Mouse (Mus musculus) kidney, postnatal 0 days (tissue): ENCODE data around the gene Eml4. TPM values are rescaled to one million over a fixed set of nuclear protein-coding genes. Genes with fewer than 3 reads are reported as not detected.

ENCODE experiments used
- ATAC-seq: fragments of 200-750 bp; cut with Nextera tagmentation; replicated peaks from 2 replicates; pipeline ENCODE4 v1.8.0; 2017; ENCODE audit warnings: low read depth, moderate number of reproducible peaks, moderate TSS enrichment, moderate library complexity; ENCODE audit not compliant: low FRiP score
- DNase-seq: peaks from one replicate; pipeline ENCODE4 v3.0.0-alpha.2; 2016; ENCODE audit warnings: low spot score
- H3K27ac ChIP-seq: fragments of 300-500 bp; sonication (generic); 2 replicates; pipeline ENCODE4 v1.5.1; 2014; ENCODE audit warnings: mild to moderate bottlenecking
- H3K27me3 ChIP-seq: fragments of 300-500 bp; sonication (generic); 2 replicates; pipeline ENCODE4 v1.6.1; 2014; ENCODE audit warnings: low read length, mixed read lengths; ENCODE audit not compliant: insufficient read depth
- H3K36me3 ChIP-seq: fragments of 300-500 bp; sonication (generic); 2 replicates; pipeline ENCODE4 v1.6.1; 2014; ENCODE audit warnings: low read length, mixed read lengths; ENCODE audit not compliant: insufficient read depth
- H3K4me1 ChIP-seq: fragments of 300-500 bp; sonication (generic); replicated peaks from 2 replicates; pipeline ENCODE4 v1.6.1; 2014; ENCODE audit warnings: antibody characterized with exemption, low read length, mixed read lengths; ENCODE audit not compliant: insufficient read depth
- H3K4me2 ChIP-seq: fragments of 300-500 bp; sonication (generic); 2 replicates; pipeline ENCODE4 v1.6.1; 2014; ENCODE audit warnings: mild to moderate bottlenecking, low read length, moderate library complexity, mixed read lengths
- H3K4me3 ChIP-seq: fragments of 300-500 bp; sonication (generic); replicated peaks from 2 replicates; pipeline ENCODE4 v1.5.1; 2014; ENCODE audit warnings: low read depth, low read length
- H3K9ac ChIP-seq: fragments of 300-500 bp; sonication (generic); 2 replicates; pipeline ENCODE4 v1.6.1; 2014; ENCODE audit warnings: low read depth, low read length
- H3K9me3 ChIP-seq: fragments of 300-500 bp; sonication (generic); replicated peaks from 2 replicates; pipeline ENCODE4 v1.6.1; 2016; ENCODE audit warnings: low read length, inconsistent platforms, mixed read lengths
- CTCF ChIP-seq: IDR thresholded peaks from 2 replicates; pipeline ENCODE4 v1.5.1; 2016; ENCODE audit warnings: antibody characterized with exemption, low read depth, mild to moderate bottlenecking, moderate library complexity
- WGBS: fragments of 180-500 bp; shearing (Covaris S2); extraction: QIAGEN DNeasy Blood & Tissue Kit; methylation state at CpG from one replicate; pipeline ENCODE4 v1.1.7; 2014; 5-methylcytosine and 5-hydroxymethylcytosine counted together
- polyA plus RNA-seq: library from polyadenylated mRNA; unstranded; fragments of >200 nt; fragmentation: Nextera tagmentation; extraction: Ambion mirVana; gene quantifications from 2 replicates; pipeline ENCODE4 v1.2.1, GENCODE M21; 2015

Gene Eml4
- polyA plus RNA-seq, 1 experiment from 2014 or later: 19.0 TPM

DNA sequence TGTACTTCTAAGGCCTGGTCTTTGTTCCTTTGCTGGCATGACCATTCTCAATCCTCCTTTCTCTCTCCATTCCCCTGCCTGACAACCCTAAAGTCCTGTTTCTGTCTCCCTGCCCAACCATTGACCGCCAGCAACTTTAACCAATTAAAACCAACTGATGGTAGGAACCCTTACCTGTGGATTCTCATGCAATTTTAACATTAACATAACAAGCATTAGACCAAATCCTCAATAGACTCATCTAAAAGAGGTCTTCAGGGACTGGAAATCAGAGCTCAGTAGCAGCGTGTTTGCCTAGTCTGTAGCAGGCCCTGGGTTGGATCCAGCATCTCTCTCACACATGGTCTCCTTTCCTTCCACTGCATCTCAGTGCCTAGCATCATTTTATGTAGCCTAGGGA is 118.9 kb downstream of the Eml4 start:
- no peak overlapping the region for H3K4me2 ChIP-seq
- DNase-seq: no peak
- ATAC-seq: no peak
- H3K36me3 ChIP-seq: peaks cover 34% of the 10 kb centered on the region
- no peak overlapping the region for H3K4me3 ChIP-seq
- H3K27ac ChIP-seq: no peak overlapping the region
- H3K4me1 ChIP-seq: no peaks in the 10 kb centered on the region
- H3K27me3 ChIP-seq: no peaks in the 10 kb centered on the region
- 91% methylated on average over 2 of the region's 2 CpGs for WGBS
- no peak overlapping the region for H3K9ac ChIP-seq
- TF ChIP-seq CTCF: no peak
- no peaks in the 10 kb centered on the region for H3K9me3 ChIP-seq

DNA sequence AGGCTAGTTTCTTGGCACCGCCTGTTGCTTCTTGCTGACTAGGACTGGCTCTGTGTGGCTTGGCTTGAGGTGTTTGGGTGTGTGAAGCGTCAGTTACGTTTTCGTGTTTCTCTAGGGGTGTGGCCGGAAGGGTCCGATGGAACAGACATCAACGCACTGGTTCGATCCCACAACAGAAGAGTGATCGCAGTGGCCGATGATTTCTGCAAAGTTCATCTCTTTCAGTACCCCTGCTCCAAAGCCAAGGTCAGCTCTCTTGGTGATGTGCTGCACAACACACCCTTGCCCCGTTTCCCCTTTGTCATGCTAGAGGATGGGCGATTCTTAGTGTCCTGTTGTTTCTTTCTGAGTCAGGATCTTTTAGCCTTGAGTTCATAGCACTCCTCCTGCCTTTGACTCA is 126.4 kb downstream of the Eml4 start:
- ATAC-seq (no peak), DNase-seq (no peak)
- Histone ChIP-seq H3K4me3 (no peak overlapping the region), H3K9ac (no peak overlapping the region), H3K27me3 (no peaks in the 10 kb centered on the region), H3K9me3 (no peaks in the 10 kb centered on the region), H3K4me1 (no peaks in the 10 kb centered on the region), H3K36me3 (peaks cover 30% of the 10 kb centered on the region), H3K27ac (no peak overlapping the region), H3K4me2 (no peak overlapping the region)
- no peak for TF ChIP-seq CTCF
- 97% methylated on average over 12 of the region's 12 CpGs for WGBS

DNA sequence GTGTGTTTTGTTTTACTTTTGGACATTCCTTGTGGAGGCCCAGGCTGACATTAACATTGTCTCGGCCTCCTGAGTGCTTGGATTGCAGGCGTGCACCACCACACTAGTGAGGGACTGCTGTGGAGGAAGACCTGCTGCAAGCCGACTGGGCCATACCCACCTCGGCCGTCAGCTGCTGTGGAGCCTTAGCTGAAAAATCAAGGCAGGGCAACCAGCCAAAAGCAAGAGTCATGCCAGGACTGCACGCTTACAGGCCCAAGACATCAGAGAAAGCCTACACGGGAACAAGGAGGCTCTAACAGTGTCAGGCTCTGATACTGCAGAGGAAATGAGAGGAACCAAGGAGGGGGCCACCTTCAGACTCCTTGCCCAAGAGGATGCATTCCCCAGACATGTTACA is 130.8 kb downstream of the Eml4 start:
- no peak for DNase-seq
- 92% methylated on average over 7 of the region's 7 CpGs for WGBS

DNA sequence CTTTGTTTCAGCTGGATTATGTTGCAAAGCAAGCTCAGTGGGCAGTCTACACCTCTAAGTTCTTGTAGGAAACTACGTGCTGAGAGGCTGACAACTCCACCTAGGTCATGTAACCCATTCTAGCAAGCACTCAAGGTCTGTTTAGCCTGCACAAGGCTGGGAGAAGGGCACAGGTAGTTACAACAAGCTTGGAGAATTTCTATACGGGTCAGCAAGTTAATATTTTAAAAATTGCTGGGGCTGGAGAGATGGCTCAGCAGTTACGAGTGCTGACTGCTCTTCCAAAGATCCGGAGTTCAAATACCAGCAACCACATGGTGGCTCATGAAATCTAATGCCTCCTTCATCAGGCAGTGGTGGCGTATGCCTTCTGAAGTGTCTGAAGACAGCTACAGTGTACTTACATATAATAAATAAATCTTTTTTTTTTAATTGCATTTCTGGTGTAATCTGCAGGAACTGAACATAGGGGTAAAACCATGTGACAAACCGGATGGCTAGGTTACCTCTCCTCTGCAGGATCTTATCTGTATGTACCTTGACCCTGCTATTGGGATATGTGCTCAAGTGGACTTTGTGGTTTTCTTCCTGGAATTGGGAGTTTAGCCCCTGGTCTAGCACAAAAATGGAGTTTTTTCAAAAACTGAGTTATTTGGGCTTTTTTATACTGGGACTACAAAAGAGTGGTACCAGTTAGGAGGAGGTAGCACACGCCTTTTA is 132.2 kb downstream of the Eml4 start:
- no peak overlapping the region for H3K9ac ChIP-seq
- no peak for ATAC-seq

More for the DNA sequence above, 130.8 kb downstream of the Eml4 start:
- 0 out of 2 replicates have a peak, but pooled peaks have one; percentile 37 for ATAC-seq
- H3K4me3 ChIP-seq: no peak overlapping the region
- no peaks in the 10 kb centered on the region for H3K4me1 ChIP-seq
- no peaks in the 10 kb centered on the region for H3K27me3 ChIP-seq
- no peak for TF ChIP-seq CTCF
- H3K27ac ChIP-seq: no peak overlapping the region
- peaks cover 11% of the 10 kb centered on the region; the same call in 1 of the 2 replicates for H3K36me3 ChIP-seq
- H3K9ac ChIP-seq: no peak overlapping the region
- H3K9me3 ChIP-seq: no peaks in the 10 kb centered on the region
- no peak overlapping the region for H3K4me2 ChIP-seq

DNA sequence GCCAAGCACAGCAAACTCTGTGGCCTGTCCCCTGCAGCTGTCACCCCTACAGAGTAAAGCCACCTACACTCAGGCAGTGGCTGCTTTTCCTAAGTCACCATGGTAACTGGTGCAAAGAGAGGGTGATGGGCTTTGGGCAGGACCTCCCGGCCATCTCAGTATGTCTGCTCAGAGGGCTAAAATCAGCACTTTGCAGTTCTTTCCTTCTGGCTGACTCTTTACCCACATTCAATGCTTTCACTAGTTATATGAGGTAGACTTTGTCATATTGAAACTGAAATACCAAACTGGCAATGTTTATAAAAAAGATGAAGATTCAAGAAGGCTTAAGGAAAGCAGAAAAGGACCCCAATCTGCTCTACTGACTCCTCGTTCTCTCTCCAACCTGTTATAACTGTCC is 133.1 kb downstream of the Eml4 start:
- H3K4me2 ChIP-seq: no peak overlapping the region
- TF ChIP-seq CTCF: no peak
- ATAC-seq (no peak), DNase-seq (no peak)
- no peak overlapping the region for H3K9ac ChIP-seq
- H3K27ac ChIP-seq: no peak overlapping the region
- no peaks in the 10 kb centered on the region for H3K9me3 ChIP-seq
- no peaks in the 10 kb centered on the region for H3K27me3 ChIP-seq
- no peak overlapping the region for H3K4me3 ChIP-seq
- 83% methylated on average over 2 of the region's 2 CpGs for WGBS
- H3K36me3 ChIP-seq: no peaks in the 10 kb centered on the region; the same call in 1 of the 2 replicates
- 0 out of 2 replicates have a peak, but pooled peaks cover 3% of the 10 kb centered on the region for H3K4me1 ChIP-seq

More for the DNA sequence above, 132.2 kb downstream of the Eml4 start:
- H3K4me3 ChIP-seq: no peak overlapping the region
- H3K4me1 ChIP-seq: 0 out of 2 replicates have a peak, but pooled peaks cover 3% of the 10 kb centered on the region
- WGBS: 89% methylated on average over 7 of the region's 7 CpGs
- no peak overlapping the region for H3K27ac ChIP-seq
- no peak for DNase-seq
- H3K4me2 ChIP-seq: no peak overlapping the region
- H3K36me3 ChIP-seq: peaks cover 7% of the 10 kb centered on the region; the same call in 1 of the 2 replicates
- H3K27me3 ChIP-seq: no peaks in the 10 kb centered on the region
- no peak for TF ChIP-seq CTCF
- H3K9me3 ChIP-seq: no peaks in the 10 kb centered on the region

DNA sequence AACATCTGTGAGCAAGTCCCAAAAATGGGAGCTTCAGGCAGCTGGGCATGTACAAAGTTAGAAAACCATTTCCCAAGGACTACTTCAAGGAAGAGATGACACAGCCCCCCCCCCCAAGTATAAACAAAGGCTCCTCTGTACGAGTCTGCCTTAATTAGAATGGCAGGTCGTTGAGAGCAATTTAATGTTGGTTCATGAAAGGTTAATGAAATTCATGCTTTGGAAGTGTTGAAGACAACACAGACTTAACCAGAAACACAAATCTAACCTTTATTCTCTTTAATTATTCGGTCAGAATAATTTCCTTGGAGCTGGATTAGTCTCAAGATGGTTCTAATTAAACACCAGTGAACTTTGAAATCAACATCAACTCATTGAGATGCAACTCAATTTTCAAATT is 137.0 kb downstream of the Eml4 start:
- Histone ChIP-seq H3K4me1 (0 out of 2 replicates have a peak, but pooled peaks cover 3% of the 10 kb centered on the region), H3K4me2 (no peak overlapping the region), H3K9me3 (no peaks in the 10 kb centered on the region), H3K36me3 (no peaks in the 10 kb centered on the region), H3K27ac (no peak overlapping the region), H3K9ac (no peak overlapping the region), H3K27me3 (no peaks in the 10 kb centered on the region), H3K4me3 (no peak overlapping the region)
- no peak for DNase-seq
- TF ChIP-seq CTCF: no peak
- ATAC-seq: no peak
- WGBS: 49% methylated on average over 3 of the region's 3 CpGs

DNA sequence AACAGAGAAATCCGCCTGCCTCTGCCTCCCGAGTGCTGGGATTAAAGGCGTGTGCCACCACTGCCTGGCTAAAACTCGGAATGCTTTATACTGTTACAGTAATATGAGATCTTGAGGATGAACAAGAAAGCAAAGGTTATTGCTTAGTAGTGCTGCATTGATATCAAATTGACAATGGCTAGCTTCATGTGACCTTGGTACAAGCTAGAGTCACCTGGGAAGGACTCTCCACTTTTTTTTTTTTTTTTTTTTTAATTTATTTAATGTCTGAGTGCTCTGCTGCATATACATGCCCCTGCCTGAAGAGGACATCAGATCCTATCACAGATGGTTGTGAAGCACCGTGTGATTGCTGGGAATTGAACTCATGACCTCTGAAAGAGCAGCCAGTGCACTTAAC is 148.2 kb downstream of the Eml4 start:
- Histone ChIP-seq H3K36me3 (peaks cover 20% of the 10 kb centered on the region), H3K9ac (no peak overlapping the region), H3K4me2 (no peak overlapping the region), H3K27me3 (no peaks in the 10 kb centered on the region), H3K4me3 (no peak overlapping the region), H3K4me1 (no peaks in the 10 kb centered on the region), H3K27ac (no peak overlapping the region), H3K9me3 (no peaks in the 10 kb centered on the region)
- no peak for TF ChIP-seq CTCF
- ATAC-seq: no peak
- no peak for DNase-seq
- 93% methylated on average over 5 of the region's 5 CpGs for WGBS
